Mouse (Mus musculus) neutrophil, adult 59 days (primary cell): Measurements from ENCODE around the gene Gm4858. TPM values are rescaled to one million over a fixed set of nuclear protein-coding genes. Genes with fewer than 3 reads are reported as not detected.

ENCODE experiments used
- total RNA-seq, 2 experiments: library from RNA; stranded (reverse); gene quantifications; 1 replicate in 1 of 2; 2 replicates in 1 of 2; pipeline ENCODE4 v1.2.4; 2023

The Gm4858 gene
- not detected for total RNA-seq

DNA sequence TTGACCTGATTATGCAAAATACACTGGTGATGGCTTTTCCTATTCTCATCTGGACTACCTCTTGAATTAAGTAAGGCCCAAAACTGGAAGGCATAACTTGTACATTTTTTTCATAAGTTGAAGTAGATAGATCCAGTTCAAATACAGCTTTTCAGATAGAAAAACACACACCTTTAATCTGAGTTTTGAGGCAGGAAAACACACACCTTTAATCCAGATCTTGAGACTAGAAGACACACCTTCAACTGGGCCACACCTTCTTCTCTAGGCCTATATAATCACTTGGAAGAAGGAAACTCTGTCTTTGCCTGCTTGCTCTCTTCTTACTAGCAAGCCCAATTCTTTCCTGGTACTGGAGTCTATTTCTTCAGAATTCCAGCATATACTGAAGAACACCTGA is at the start of gene Gm4858:
TSS of gene Gm4858 (plus strand) at position 301 of the 400 bp plus-strand sequence.

DNA sequence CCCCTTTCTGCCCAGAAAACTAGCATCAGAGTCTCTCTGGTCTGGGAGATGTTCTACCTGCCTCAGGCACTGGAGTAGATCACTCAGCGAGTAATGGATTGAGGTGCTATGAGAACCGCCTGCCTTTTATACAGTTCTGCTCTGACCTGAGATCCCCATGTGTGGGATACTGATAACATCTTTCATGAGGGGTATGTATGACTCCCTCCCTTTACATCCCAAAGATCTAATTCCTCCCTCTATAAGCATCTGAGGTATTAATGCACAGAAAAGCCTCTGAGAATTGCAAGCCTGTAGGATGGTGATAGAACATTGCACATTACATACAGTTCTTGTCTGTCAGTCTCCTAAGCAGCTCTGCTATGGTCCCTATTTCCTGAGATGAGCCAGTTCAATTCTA is 49.7 kb upstream of the Gm4858 start, which contains the start of gene Lce1m:
TSS of gene Lce1m (minus strand) at position 101 of the 400 bp plus-strand sequence.

Other genes with a start within 250 kb of the Gm4858 start
- gene Kprp, start 241.6 kb upstream of the Gm4858 start, total RNA-seq = not detected
- gene Lce1l, start 217.5 kb upstream of the Gm4858 start, total RNA-seq = not detected
- gene 2310050C09Rik, start 198.6 kb upstream of the Gm4858 start, total RNA-seq = not detected
- gene Lce3a, start 142.6 kb upstream of the Gm4858 start, total RNA-seq = not detected
- not detected for gene Lce3b, start 135.8 kb upstream of the Gm4858 start, total RNA-seq
- not detected for gene Lce3c, start 124.3 kb upstream of the Gm4858 start, total RNA-seq
- not detected for gene Lce3d, start 111.4 kb upstream of the Gm4858 start, total RNA-seq
- not detected for gene Lce3e, start 101.8 kb upstream of the Gm4858 start, total RNA-seq
- not detected for gene Lce3f, start 76.6 kb upstream of the Gm4858 start, total RNA-seq
- not detected for gene Crct1, start 53.1 kb upstream of the Gm4858 start, total RNA-seq
- not detected for gene Lce1m, start 49.8 kb upstream of the Gm4858 start, total RNA-seq
- not detected for gene Crnn, start 76.0 kb downstream of the Gm4858 start, total RNA-seq
- gene Flg2, start 128.5 kb downstream of the Gm4858 start, total RNA-seq = not detected
- gene Flg, start 204.7 kb downstream of the Gm4858 start, total RNA-seq = not detected